Mouse (Mus musculus): ENCODE measurements at regions not wholly inside any gene's neighbourhood (a gene's known extent, or its start where the extent isn't known, plus 50 kb on each side); places are given as distances from the start of the nearest gene placed in this dataset.

DNA sequence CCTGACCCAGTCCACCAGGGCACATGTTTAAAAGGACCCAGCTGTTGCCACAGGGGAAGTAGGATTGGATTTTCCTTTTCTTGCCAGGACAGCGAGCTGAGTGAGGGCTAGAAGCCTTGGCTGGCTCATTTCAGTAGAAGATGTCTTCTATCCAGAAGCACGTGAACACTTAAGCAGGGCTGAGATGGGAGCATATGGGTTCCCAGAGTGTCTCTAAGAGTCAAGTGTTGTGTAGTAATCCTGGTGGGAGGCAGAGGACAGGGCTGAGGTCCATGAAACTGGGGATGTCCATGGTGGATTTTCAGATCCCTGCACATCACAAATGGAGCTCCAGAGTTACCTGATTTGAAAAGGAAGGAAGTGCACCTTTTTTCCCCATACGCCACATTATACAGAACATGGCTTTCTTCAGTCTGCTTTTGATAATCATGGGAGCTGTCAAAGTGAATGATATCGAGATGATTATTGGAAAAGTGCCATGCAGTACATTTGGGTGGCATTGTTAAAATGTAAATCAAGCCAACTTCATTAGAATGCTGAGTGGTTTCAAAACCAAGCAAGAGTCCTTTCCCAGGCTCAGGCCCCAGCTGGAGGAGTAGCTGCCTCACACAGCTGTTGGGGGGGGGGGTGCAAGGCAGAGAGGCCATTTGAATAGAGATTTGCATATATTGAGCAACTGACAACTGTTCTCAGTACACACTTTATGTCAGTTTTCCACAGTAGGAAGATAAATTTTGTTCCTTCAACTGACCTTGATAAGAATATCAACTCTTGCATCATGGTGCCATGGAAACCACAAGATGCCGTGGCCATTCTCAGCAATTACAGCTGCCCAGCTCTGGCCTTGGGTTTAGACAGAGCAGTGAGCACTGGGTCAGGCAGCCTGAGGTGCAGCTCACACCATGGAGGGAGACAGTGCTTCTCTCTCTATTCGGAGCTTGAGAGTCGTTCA lies 81.7 kb downstream of the Slc35b3 start:
- peak; percentile 70 to 72 for DNase-seq

DNA sequence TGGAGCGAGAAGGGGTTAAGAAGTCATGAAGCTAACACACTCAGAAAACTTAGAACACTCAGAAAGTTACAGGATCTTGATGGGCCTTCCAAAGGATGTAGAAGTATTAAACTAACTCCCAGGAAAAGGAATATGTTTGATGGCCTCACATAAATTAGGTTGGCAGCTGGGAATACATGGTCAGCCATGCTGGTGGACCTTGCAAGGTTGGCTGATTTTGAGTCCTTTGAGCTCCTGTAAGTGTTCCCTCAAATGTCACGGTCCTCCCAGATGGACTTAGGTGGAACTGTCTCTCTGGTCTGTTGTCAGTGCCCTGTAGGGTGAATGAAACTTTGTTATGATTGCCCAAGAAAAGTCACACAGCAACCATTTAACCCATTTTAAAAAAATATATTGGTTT lies 84.8 kb downstream of the Slc35b3 start:
- DNase-seq = no peak

DNA sequence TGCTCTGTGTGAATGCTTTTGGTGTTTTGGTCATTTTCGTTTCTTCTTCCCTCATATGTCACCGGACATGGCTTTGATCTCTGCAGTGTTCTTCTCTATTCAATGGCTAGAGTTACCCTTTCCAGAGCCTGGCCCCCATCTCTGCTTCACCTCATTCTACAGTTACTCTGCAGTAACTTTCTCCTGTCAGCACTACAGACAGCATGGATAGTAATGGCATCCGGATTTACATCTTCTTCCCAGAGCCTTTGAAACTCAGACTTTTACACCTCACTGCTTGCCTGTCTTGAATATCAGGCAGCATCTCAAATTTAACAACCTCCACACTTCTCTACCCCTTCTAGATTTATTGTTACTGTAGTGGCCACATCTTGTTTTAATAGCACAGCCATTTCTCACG lies 96.7 kb downstream of the Slc35b3 start:
- DNase-seq = no peak

DNA sequence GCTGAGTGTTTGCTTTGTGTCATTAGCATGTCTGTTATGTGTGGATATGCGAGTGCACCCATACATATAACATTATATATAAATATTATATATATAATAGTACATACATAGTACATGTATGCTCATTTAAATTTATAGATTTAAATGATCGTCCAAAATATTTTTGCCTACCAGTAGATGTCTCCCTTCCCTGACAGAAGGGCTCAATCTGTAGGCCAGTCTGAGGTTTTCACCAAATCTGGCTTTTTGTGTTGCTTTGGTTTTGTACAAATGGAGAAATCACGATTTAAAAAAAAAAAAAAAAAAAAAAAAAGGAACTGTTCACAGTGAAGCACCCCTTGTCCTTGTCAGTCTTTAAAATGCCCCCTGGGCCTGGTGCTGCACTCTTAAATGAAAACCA lies 104.9 kb downstream of the Slc35b3 start:
- no peak for DNase-seq

DNA sequence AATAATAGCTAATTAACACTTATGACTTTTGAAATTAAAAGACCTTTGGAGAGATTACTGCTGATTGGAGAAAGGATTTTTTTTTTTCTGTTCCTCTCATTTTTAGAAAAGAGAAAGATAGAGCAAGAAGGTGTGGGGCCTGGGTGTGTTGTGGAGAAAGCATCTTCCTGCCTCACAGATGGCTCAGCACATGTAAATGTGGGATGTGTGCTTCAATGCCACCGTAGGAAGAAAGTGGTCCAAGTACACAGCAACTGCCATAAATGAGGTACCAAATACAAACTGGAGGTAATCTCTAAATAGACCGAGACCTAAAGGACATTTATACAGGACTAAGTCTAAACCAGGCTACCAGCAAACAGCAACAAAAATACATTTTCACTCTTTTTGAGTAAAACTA lies 105.7 kb downstream of the Slc35b3 start:
- DNase-seq = no peak

DNA sequence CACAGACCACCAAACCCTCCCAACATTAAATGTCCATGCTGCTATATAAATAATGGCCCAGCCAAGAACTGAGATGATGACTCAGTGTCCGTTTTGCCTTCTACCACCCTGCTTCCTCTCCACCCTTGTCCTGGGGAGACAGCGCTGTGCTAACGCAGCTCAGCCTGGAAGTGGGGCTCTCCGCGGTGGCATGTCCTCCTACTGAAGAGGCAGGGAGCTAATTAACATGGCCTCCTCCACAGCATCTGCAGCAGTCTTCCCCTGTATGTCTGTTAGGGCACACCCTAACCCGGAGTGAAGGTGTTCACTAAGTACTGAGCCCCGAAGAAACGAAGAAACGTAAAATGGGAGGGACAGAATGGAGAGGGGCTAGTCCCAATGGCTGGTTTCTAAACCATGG lies 107.8 kb downstream of the Slc35b3 start:
- DNase-seq = no peak

DNA sequence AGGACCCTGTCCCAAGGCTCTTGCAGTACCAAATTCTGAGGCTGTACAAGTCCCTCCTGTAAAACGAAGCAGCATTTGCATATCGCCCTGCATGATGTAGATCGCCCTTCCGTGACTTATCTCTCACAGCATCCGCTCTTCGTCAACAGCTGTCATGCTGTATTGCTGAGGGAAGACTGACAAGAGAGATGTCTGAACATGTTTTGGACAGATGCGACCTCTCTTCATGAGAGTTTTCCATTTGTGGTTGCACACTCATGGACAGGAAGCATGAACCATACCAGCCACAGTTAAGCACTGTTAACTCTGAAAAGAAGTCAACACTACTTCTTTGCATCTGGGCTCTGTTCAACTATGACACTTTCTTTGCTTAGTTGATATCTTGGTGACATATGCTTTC lies 108.9 kb downstream of the Slc35b3 start:
- no peak for DNase-seq

DNA sequence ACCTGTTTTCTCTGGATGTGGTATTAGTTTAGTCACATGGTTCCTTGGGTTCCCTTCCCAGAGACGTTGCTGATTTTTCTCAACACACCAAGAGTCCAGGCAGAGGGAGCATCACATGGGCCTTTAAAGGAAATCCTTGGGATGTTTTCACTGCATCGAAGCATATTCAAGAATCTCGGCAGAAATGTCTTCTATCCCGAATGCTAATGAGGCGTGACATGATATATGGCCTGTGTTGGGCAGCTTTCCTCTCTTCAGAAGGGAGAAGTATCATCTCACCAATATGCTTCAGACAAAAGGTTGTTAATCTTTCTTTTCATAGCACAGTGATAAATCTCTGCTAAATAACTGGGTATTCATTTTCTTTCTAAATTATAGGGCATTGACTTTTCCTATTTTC lies 122.4 kb downstream of the Slc35b3 start:
- no peak for DNase-seq

DNA sequence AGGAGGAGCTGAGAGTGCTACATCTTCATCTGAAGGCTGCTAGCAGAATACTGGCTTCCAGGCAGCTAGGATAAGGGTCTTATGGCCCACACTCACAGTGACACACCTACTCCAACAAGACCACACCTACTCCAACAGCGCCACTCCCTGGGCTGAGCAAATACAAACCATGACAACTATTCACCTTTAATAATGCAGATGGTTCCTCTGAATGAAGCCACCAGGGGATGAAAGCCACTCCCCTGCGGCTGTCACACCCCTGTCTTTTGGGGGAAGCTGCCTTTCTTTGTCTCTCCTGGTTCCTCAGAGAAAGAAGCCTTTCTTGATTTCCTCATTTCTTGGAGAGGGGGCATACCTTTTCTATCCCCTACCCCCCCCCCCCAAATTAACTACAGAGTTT lies 135.0 kb downstream of the Slc35b3 start:
- no peak for DNase-seq

DNA sequence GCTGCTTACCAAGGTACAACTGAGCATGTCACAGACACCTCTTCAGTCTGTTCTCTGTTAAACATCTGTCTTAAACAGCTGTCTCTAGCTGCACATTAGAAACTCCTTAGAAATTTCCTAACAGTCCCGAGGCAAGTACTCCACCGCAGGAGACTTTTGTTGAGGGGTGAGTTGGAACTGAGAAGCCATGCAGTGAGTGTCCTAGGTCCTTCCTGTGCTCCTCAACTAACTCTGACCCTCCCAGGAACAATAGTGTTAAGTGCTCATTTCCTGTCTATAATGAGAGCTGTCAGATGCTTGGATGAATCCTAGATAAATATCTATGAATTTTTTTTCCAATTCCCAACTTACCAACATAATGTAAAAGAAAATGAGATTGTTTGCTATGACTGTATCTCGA lies 141.1 kb downstream of the Slc35b3 start:
- DNase-seq = no peak

DNA sequence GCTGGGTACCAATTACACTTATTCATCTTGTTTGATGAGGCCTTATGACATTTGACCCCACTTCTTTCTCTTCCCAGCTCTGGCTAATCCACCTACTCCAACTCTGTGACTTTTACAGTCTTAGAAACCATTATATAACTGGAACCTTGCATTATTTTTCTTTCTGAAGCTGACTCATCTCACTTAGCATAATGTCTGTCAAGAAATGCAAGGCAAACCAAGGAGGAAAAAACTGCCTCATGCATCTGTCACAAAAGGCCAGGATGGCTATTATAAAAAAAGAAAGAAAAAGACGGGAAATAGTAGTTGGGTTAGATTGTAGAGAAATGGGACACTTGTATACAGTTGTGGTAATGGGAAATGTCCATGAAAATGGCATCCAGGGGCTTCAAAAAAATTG lies 141.9 kb downstream of the Slc35b3 start:
- no peak for DNase-seq

DNA sequence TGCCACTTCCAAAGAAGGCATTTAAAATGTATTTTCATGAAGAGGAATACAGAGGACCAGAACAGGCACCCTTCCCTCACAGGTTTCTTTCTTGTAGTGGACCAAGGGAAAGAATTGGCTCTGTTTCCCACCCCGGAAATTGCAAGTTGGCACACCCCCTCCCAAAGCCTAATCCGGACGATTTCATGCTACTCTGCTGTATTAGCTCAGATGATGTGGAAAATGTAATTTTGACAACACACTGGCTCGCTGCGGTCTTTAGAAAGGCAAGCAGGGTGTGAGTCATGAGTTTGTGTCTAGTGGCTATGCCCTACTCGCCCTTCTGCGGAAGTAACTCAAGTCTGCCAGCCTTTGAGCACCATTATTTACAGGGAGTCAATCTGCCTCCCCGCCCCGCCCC lies 144.4 kb downstream of the Slc35b3 start:
- no peak for DNase-seq

DNA sequence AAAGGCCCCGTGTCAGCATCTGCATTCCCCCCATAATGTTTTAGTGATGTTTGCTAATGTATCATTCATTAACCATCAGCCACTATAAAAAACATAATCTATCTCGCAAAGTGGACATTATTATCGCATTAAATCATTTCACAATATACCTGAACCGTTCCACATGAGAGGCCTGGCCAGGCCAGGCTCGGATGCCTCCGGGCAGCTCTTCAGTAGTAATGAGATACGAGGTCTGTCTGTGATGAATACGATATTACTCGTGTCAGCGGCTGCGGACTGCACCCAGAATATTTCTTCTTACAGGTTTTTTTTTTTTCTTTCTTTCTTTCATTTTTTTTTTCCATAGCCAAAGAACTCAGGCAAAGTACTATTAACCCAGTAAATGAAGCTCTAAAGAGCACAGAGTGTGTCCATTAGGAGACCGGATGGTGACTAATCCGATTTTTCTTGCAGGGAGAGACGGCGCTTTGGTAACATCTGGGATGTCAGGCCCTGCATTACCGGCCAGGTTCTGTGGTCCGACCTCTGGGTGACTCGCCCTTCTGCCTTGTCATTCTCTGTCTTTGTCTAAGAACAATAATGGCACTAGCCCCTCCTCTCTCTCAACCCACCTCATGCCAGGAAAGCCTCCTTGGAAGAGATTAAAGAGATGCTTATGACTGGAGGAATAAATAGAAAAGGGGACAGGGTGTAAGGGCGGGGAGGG lies 145.5 kb downstream of the Slc35b3 start:
- DNase-seq = no peak

DNA sequence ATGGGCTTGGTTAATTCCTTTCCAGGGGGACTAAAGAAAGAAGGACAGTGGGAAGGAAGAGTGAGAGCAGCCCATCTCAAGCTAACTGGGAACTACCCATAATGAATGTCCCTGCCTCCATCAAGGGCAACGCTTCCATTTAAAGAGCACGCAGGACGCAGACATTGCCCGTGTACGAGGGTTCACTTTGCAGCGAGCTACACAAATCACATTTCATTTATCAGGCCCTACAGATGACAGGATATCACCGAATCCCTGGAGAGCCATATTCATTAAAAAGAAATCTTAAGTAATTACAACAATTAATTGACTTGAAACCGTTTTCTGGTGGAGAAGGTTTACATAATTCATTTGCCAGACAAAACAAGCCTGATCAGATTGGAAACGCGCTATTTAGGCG lies 139.7 kb upstream of the Eef1e1 start:
- DNase-seq = no peak

DNA sequence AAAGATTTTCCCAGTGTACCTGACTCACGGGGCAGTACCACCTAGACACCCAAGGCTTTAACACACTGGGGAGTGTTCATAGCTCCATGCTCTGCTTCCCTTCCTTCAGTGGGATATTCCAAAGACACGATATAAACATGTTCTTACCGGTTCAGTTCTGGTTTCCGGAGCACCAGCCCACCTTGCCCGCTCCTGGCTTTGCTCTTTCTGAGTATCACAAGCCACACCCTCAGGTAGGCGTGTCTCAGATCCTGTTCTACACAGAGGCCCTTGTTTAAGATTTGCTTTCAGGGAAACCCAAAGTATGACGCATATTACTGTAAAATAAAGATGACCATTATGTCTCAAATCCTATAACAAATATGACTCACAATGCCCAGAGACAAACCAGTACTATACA lies 134.6 kb upstream of the Eef1e1 start:
- no peak for DNase-seq

DNA sequence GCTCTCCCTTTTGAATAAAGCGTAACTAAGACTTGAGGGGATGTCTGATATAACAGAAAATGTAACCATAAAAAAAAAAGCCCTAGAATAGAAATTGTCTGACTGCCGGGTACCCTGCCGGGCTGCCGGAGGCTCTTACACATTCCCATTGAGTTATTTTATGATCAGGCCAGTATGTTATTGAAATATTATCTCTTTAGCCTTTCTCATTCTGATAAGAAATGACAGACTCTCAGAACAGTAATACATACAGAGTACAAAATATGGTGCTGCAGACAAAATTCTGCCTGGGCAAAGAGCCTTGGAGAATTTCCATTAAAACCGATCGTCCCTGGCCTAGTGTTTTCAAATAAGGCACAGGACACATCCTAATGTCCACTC lies 121.8 kb upstream of the Eef1e1 start:
- DNase-seq = no peak

DNA sequence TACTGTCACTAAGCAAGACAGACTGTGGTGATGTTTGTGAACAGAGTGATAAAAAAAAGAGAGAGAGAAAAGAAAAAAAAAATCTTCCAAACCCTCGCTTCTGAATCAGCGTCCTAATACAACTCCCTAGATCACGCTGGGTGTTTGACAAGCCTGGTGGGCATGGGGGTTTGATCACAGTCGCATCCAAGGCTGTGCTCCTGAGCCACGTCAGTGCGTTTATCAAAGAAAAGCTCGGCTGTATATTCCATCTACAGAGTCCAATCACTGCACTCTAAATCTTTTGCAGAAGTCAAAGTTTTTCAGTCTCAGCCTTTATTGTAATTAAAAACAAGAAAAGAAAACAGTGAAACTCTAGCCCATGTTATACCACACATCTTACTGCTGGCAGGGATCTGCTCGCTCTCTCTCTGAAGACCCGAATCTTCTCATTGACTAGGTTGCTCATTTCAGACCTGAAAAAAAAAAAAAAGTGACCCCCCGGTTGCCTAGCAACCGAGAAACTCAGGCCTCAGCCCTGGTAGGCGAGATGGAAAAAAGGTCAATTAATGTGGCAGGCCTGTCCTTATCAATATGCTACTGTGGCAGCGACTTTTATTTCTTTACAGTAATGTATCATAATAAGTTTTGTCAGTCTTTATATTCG lies 121.2 kb upstream of the Eef1e1 start:
- DNase-seq = peak in 1 of 2 experiments; percentile 2

DNA sequence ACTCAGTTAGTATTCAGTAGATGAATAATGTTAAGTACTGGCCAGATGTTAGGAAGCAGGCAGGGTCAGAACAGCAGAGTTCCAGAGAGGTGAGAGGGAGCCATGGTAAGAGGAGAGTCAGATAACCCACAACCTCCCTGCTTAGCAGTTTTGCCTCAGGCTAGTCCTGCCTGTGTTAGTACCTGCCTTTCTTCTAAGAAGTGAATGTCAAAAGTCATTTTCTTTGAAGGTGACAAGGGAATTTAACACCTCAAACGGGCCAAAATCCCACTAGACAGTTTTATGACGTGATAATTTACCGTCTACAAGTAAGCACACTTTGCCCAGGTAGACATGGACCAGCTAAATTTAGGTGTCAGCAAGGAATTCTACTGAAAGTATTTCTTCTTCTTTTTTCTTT lies 117.7 kb upstream of the Eef1e1 start:
- DNase-seq = no peak

DNA sequence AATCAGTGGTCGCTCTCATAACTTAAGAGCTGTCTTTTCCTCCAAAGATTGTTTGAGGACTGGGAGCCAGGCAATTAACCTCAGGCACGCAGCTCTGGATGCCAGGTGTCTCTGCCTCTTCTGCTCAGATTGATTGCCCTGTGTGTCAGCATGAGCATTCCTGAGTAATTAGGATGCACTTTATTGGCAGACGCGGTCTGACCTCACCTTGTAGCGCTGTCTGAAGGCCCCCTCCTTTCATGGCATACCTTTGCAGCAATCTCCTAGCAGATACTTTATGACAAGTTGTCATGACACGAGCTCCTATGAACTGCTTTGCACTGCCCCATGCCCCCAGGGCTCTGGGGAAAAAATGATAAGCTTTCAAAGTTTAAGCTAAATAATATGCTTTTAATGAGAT lies 114.1 kb upstream of the Eef1e1 start:
- no peak for DNase-seq

DNA sequence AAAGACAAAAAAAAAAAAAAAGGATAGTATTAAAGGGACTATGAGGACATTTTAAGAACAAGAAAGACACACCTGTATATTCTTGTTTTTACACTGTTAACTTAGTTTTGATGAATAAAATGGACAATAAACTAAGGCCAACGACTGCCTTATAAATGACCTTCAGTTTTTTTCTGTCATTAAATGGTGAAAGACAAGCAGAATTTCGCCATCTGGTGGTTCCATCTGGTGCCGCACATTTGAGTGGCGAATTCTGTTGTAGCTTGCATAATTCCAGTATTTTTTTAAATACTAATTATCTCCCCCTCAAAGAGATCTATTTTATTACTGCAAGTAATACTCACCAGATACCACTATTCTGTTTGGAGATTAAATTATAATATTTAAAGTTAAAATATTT lies 107.3 kb upstream of the Eef1e1 start:
- DNase-seq = peak; percentile 25 to 42

DNA sequence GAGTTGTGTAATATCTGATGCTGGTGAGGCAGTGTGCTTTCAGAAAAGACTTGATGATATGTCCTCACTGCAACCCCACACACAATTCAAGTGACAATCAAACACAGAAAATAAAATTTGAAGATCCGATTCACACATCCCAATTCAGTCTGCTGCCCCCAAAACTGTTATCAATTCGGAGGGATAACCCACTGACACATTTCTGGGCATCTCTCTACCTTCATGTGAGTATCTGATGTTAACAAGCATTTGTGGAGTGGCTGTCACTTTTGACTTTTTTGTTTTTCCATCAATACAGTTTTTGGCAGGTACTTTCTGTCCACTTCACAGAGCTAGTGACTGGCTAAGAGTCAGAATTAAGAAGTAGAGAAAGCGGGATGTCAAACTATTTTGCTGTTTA lies 101.4 kb upstream of the Eef1e1 start:
- no peak for DNase-seq

DNA sequence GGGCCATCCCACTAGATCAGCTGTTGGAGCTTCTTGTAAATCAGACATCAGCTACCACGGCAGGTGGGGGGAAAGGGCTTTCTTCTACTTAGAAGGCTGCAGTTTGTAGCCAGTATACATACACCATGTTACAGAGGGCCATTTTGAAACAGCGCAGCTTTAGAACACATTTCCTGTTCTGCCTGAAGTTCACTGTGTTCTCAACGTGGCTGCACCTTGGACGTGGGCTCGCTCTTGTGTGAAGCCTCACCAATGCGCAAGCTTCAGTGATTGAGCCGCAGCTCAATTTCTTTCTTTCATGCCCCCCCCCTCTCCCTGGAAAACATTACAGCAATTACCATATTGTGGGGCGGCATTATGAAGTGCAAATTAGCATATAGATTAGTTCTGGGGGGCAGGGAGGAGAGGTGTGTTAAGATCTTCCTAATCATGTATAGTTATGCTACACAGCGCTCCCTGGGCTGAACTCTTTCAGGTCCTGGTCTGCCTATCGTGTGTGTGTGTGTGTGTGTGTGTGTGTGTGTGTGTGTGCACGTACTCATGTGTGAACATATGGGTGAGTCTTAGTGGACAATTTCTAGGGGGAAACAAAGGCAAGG lies 97.9 kb upstream of the Eef1e1 start:
- no peak for DNase-seq

DNA sequence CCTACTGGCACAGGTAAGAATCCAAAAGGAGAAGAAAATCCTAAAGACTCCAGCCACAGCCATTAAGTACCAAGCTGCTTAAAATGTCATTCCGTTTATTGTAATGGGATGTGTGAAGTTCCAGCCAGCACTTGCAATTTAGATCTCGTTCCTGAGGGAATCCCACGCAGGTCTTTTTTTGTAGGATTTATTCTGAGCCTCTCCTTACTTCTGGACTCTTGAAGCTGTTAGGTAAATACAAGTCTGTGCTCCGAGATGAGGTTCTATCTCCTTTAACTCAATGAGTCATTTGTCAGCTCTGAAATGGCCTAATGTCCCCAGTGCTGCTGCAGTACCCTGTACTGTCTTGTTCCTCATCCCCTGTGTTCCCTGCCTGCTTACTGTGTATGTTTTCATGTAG lies 94.9 kb upstream of the Eef1e1 start:
- no peak for DNase-seq
